Mouse (Mus musculus) thymus, adult 2 months (tissue): ENCODE measurements around the gene Hccs.

Source experiments
- CTCF ChIP-seq: fragments of 200-500 bp; IDR thresholded peaks from 2 replicates; pipeline ENCODE4 v1.5.1; 2012; ENCODE audit warnings: mild to moderate bottlenecking, control low read depth, low read length, moderate library complexity, borderline replicate concordance; ENCODE audit not compliant: control insufficient read depth, poor library complexity, insufficient read depth; ENCODE audit errors: extremely low read depth
- POLR2A ChIP-seq: fragments of 200-500 bp; IDR thresholded peaks from 2 replicates; pipeline ENCODE4 v1.6.1; 2012; ENCODE audit warnings: mild to moderate bottlenecking, low read length, control low read depth, moderate library complexity; ENCODE audit not compliant: control insufficient read depth, poor library complexity, insufficient read depth; ENCODE audit errors: extremely low read depth

DNA sequence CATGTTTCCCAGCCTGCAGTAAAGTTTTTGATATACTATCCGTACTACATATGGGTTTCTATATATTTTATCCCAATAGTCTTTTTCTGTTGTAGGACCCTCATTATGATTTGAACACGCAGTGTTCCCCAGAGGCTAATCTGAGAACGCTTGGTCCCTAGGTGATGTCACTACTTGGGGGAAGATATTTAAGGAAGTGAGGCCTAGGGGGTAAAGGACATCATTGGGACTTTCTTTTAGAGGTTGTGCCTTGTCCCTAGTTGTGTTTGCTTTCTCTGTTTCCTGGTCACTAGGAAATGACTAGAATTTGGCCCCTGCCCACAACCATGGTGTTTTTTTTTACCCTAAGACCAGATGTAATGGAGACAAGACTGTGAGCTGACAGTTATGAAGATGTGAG lies 18.0 kb upstream of the Hccs start:
- TF ChIP-seq CTCF (no peak), POLR2A (no peak)
